Mouse (Mus musculus) activated CD4-positive, CD25-positive, alpha-beta regulatory T cell, adult 4 months (primary cell): ENCODE data around the gene Aff1. TPM values are rescaled to one million over a fixed set of nuclear protein-coding genes. Genes with fewer than 3 reads are reported as not detected.

Source experiments
- ATAC-seq: one replicate; pipeline ENCODE4 v1.8.0; 2017
- polyA plus RNA-seq, 2 experiments: library from polyadenylated mRNA; unstranded; fragments of 100-300 nt; shearing (Covaris generic); gene quantifications; one replicate each; pipeline ENCODE4 v1.2.1; 2017

Gene Aff1
- polyA plus RNA-seq, 2 experiments from 2014 or later = 9.2 to 12.3 TPM

GRCm38 (mm10) chr5:103752665-103753510 is 60.7 kb downstream of the Aff1 start:
- ATAC-seq = peak; percentile 63

GRCm38 (mm10) chr5:103753511-103754329 is 61.5 kb downstream of the Aff1 start:
- peak; percentile 58 for ATAC-seq

DNA sequence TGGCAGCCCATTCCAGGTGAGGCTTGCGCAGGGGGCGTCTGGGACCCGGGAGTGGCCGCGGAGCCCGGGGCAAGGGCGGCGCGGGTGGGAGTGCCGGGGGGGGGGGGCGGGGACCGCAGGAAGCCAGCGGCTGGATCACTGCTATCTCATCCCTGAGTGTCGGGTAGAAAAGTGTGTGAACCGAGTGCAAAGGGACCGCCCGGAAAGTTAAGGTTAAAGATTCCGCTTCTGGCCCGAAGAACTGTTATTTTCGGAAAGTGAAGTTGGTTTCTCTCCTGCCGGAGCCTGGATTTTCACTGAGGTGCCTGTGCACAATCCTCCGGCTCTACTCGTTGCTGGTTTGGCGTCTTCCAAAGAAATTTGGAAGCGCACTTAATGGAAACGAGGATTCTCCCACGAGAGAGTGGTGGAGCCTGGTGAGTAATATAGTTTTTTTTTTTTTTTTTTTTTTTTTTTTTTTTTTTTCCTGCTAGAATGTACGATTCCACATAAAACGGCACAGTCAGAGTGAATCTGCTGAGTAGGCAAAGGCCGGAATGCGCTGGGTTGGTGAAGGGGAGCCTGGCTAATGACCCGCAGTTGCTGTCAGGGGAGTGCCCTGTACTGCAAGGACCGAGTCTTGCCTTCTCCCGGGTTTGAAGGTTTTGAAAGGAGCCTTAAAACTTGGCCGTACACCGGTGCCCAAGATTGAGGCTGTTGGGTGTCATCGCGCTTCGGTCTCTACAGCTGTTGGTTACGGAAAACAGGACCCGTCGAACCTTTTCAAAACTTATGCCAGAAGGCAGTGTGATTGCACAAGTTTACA is 62.4 kb downstream of the Aff1 start:
- ATAC-seq = peak; percentile 3

- no peak for ATAC-seq
These were observed 62.9 kb downstream of the Aff1 start for GRCm38 (mm10) chr5:103755135-103755487.

GRCm38 (mm10) chr5:103756231-103756714 is 64.1 kb downstream of the Aff1 start:
- ATAC-seq = peak; percentile 4

- no peak for ATAC-seq
These were observed 66.3 kb downstream of the Aff1 start for GRCm38 (mm10) chr5:103758491-103758890.

- peak; percentile 1 for ATAC-seq
These were observed 67.6 kb downstream of the Aff1 start for GRCm38 (mm10) chr5:103759489-103760424.

DNA sequence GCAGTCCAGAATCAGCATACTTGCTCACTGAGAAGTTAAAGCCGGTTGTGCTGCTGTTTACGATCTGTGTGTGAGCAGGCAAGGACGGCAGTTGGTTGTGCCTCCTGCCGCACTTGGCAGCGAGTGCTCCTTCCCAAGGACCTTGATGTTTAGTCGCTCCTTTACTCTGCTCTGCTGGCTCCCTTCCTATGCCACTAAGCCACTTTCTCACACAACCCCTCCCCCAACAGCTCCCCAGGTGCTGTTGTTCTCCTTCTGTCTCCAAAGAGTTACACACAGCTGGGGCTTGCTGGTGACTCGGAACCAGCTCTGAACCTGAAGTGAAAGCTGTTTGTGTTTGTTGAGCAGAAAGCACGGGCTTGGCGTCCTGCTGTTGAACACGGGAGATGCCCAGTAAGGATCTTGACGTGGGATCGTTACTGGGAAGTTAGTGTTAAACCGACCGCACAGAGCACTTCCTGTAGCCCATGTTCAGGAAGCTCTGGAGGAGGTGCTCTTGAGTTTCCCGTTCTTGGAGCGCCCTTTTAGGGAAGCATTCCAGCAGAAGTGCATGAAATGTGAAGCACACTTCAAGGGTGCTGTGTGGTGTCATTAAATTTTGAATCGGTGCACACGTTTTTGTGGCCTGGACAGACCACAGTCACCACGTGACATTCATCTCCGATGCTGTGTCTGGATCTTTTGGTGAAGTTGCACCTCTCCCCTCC is 68.4 kb downstream of the Aff1 start:
- peak; percentile 49 for ATAC-seq

DNA sequence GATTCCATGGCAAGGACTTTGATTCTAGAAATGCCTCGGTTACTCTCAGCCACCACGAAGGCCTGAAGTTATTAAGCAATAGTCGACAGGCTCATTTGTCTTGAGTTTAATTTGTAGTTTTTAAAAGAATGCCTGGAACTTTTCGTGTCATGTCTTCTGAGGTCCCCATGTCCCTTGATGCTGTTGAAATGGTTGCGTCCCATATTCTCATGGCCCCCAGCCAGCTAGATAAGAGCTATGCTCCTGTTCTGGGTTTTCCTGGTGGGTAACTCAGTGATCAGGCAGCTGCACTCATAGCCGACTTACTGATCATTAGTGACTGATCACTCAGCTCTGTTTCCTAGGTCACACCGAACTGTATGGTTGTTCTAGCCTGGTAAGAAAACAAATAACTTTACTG is 69.6 kb downstream of the Aff1 start:
- ATAC-seq = no peak

DNA sequence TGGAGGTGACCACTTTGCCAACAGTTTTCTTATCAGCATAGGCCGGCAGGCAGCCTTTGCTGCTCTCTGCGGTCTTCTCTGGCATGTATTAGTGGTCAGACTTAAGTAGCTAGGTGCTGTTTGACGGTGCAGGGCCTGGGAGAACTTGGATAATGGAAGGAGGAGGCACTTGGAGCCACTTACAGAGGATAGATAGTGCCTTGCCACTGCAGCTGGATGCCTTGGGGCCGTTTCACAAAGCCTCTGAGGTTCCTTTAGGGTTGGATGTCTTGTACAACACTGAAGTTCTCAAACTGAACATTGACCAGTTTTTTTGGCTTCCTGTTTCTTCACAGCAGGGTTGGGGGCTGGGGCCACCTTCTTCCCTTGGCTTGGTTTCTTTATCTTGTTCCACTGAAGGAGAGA is 70.7 kb downstream of the Aff1 start:
- no peak for ATAC-seq

GRCm38 (mm10) chr5:103765356-103765755 is 73.2 kb downstream of the Aff1 start:
- no peak for ATAC-seq

GRCm38 (mm10) chr5:103765758-103766431 is 73.7 kb downstream of the Aff1 start:
- no peak for ATAC-seq

DNA sequence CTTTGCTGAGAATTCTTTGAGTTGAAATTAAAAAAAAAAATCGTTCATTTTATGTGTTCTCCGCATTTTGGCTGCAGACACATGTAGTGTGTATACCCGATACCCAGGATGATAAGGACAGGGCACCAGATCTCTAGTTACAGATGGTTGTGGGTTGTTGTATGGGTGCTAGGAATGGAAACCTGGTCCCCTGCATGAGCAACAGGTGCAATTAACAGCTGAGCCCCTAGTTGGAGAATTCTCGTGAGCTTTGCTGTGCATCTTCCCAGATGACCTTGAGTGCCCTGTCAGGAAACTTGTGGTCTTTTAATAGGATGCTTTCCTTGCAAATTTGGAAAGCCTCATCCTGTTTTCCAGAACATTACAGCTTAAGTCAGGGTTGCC is 74.2 kb downstream of the Aff1 start:
- ATAC-seq = no peak

- no peak for ATAC-seq
These were observed 76.8 kb downstream of the Aff1 start for GRCm38 (mm10) chr5:103768961-103769360.

DNA sequence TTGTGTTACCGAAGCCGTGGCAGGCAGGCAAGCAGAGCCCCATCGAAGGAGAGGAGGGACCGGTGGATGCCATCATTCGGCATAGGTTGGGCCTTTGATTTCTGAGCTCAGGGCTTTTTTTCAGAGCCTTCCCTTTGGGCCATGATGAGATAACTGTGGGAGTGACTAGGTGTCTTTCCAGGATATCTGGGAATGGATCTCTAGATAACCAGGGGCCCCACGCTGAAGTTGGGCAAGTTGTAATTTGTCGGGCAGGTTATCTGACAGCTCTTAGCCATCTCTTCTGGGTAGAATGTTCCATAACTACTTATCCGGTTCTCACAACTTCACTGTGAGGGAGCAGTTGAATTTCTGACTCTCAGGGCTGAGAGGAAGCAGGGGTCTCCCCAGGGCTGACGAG is 77.5 kb downstream of the Aff1 start:
- ATAC-seq = no peak

DNA sequence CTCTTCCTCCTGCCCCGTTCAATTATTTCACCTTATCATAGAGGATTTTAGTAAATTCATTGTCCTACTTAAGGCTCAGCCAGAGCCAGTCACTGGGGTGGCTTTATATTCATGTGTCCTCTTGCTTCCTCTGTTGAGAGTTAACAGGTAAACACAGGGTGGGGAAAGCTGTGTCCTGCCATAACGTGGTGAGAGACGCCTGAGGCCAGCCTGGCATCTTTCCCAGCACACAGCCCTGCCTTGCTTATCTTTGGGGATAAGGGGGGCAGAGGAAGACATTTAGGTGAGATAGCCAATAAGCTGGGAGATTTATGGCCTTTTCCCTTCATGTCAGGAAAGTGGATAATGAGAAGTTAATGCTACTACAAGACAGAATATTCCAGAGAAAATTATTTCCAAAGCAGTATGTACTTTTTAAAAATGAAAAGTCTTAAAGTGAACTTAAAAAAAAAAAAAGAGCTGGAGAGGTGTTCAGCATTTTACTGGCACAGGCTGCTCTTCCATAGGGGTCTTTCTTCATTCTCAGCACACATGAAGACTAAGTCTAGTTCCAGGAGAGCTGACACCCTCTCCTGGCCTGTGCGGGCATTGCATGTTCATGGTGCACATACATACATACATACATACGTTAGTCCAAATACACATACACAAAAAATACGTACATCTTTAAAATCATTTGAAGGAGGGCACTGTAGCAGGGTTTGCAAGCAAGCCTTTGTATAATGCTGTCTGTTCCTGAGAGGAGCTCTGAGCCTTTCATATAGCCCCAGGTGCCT is 78.5 kb downstream of the Aff1 start:
- ATAC-seq = no peak

- ATAC-seq = no peak
These were observed 79.2 kb downstream of the Aff1 start for GRCm38 (mm10) chr5:103771380-103771779.

DNA sequence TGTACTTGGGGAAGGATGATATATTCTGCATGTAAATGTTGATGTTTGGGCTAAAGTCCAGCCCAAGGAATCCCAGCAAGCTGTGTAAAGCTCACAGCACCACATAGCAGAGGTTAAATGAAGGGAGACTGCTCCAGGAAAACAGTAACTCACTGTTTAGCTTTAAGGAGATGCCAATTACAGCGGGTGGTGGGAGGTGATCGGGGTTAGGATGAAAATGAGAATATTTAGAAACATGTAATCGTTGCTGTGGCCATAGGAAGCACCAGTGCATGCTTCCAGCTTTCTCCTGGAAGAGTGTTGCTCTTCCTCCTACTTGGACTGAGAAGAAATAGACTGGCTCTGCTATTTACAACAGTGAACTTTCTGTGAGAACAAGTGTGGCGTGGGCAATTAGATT is 80.1 kb downstream of the Aff1 start:
- no peak for ATAC-seq

GRCm38 (mm10) chr5:103773100-103773552 is 81.0 kb downstream of the Aff1 start:
- no peak for ATAC-seq
